Mouse (Mus musculus) thymus, postnatal 36 days (tissue): ENCODE measurements around the gene 1700029J07Rik.

ENCODE experiments used
- DNase-seq, 2 experiments: peaks; one replicate each; pipeline ENCODE4 v3.0.0; 2022; ENCODE audit warnings: mixed read lengths in 2 of 2

Gene 1700029J07Rik

GRCm38 (mm10) chr8:45946283-45946682, 28.8 kb downstream of the 1700029J07Rik start:
- DNase-seq: no peak

DNA sequence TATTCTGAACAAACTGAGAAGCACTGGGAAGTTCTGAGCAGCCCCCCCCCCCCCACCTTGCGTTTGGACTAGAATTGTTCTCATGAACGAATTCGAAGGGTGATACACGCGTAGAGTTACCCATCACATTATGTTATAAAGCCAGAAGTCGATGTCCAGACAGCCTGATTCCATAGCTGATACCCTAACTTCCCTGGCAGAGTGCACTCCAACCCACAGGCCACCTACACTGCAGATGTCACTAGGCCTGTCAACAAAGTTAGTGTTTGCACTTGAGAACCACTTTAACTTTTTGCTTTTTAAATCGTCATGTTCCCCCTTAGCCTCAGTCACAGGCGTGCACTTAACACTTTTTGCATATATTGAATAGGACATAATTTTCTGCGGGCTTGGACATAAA, 38.1 kb downstream of the 1700029J07Rik start:
- DNase-seq: no peak

- DNase-seq: peak; percentile 89 to 94
These were observed 40.5 kb downstream of the 1700029J07Rik start, which contains the start of gene Ccdc110 for GRCm38 (mm10) chr8:45934582-45935014. Gene Ccdc110, plus strand, starts transcription at chr8:45934619.

- DNase-seq: no peak
These were observed 52.9 kb downstream of the 1700029J07Rik start for GRCm38 (mm10) chr8:45922116-45922515.

GRCm38 (mm10) chr8:45920392-45920791, 54.7 kb downstream of the 1700029J07Rik start:
- no peak for DNase-seq

DNA sequence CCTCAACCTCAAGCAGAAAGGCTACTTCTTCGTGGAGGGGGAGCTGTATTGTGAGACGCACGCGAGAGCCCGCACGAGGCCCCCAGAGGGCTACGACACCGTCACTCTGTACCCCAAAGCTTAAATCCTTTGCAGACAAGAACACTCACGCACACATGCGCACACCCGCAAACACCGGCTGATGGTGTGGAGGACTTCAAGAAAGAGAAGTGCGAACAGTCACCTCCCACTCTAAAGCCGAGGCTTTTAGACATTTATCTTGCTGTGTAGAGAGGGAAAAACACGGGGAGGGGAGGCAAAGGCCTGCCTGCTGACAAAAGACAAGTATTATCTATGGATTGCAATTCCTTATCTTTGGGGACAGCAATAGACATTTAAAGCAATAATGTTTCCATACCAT, 56.2 kb downstream of the 1700029J07Rik start:
- no peak for DNase-seq

GRCm38 (mm10) chr8:45917040-45917679, 57.9 kb downstream of the 1700029J07Rik start:
- no peak for DNase-seq

DNA sequence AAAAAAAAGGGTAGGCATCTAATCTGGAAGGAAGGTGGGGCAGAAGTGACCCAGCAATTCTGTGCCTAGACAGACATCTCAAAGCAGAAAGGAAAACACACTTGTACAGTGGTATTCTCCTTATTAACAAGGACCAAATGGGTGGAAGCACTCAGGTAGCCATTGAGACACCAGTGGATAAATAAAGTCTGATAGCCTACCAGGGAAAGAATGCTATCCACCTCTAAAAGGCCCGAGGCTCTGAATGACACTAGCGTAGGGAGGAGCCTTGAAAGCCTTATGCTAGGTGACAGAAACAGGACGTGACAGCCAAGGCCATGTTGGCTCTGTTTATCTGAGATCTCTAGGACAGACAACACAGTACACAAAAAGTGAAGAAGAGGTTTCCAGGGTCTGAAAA, 58.6 kb downstream of the 1700029J07Rik start:
- no peak for DNase-seq

DNA sequence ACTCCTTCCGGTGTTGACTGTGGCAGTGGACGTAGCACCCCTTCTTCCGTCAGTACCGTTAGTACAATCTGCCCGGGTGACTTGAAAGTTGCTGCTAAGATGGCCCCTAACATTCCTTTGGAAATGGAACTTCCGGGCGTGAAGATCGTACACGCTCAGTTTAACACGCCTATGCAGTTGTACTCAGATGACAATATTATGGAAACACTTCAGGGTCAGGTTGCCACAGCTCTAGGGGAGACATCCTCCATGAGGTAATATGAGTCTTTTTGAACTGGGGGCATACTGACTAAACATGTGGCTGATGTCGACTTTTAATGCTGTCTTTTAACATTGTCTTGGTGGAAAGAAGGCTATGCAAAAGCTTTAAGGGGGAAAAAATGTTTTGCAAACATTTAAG, 61.3 kb downstream of the 1700029J07Rik start:
- DNase-seq: no peak

- no peak for DNase-seq
These were observed 68.8 kb downstream of the 1700029J07Rik start for GRCm38 (mm10) chr8:45906251-45906619.

DNA sequence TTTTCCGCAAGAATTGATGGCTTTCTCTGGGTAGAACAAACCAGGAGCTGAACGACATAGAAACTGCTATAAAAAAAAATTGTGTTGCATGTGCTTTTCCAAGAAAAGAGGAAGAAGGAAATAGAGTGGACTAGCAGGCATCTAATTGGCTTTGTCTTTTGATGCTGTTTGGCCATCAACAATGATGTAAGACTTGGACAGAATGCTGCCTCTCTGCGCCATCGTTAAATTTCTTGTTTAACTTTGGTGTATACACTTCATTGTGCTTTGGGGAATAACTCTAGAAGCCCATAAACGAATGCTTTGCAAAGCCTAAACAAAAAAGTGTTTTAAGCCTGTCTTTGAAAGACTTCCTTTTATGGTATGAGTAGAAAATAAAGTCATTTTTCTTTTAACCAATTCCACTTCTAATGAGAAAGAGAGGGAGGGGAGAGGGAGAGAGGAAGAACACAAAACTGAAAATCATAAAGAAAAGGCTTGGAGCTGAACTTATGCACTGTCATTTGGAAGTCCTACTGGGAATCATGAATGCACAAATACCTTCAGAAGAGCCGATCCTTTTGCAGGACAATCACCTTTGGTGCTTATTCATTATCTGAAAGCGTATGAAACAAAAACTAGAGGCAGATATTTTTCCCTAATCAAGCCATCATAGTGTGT, 69.3 kb downstream of the 1700029J07Rik start:
- no peak for DNase-seq

DNA sequence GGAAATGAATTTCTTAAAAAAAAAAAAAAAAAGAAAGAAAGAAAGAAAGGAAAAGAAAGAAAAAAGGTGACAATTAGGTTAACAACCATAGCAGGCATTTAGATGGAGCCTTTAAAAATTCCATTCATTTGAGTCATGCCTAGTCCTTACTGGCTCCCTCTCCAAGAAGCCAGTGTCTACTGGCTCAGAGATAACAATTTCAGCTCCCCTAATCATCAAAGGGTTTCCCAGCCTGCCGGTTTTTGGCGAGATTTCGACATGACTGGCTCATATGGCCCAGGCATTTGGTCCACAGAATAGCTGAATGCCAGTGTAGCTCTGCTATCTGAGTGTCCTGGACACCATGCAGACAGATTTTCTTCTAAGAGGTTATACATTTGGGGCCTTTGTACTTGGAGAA, 71.4 kb downstream of the 1700029J07Rik start:
- no peak for DNase-seq
